Mouse (Mus musculus): Measurements from ENCODE around the gene Smoc1. TPM values are rescaled to one million over a fixed set of nuclear protein-coding genes. Genes with fewer than 3 reads are reported as not detected.

The Smoc1 gene
- total RNA-seq, 2 experiments from 2014 or later, result 0.76 to 1.1 TPM

- intact Hi-C loops (cut with DNase I), result no loop called here
These were observed 7.2 kb upstream of the Smoc1 start for GRCm38 (mm10) chr12:81019280-81019935.

GRCm38 (mm10) chr12:81024407-81024806 lies 2.2 kb upstream of the Smoc1 start:
- intact Hi-C loops (cut with DNase I), result no loop called here
- DNase-seq, result peak; percentile 27 to 31

More at GRCm38 (mm10) chr12:81019280-81019935, 7.2 kb upstream of the Smoc1 start:
- DNase-seq, result no peak

GRCm38 (mm10) chr12:81024993-81025392 lies 1.6 kb upstream of the Smoc1 start:
- intact Hi-C loops (cut with DNase I), result no loop called here

GRCm38 (mm10) chr12:81026995-81027942 lies 661 bp downstream of the Smoc1 start:
- intact Hi-C loops (cut with DNase I), result no loop called here
- DNase-seq, result no peak

More at GRCm38 (mm10) chr12:81024993-81025392, 1.6 kb upstream of the Smoc1 start:
- no peak for DNase-seq

GRCm38 (mm10) chr12:81028291-81028920 lies 1.8 kb downstream of the Smoc1 start:
- intact Hi-C loops (cut with DNase I), result no loop called here
- no peak for DNase-seq

GRCm38 (mm10) chr12:81029731-81030130 lies 3.1 kb downstream of the Smoc1 start:
- no peak for DNase-seq
- intact Hi-C loops (cut with DNase I), result no loop called here

GRCm38 (mm10) chr12:81031579-81031978 lies 5.0 kb downstream of the Smoc1 start:
- intact Hi-C loops (cut with DNase I), result no loop called here
- DNase-seq, result no peak

- no peak for DNase-seq
- intact Hi-C loops (cut with DNase I), result no loop called here
These were observed 6.9 kb downstream of the Smoc1 start for GRCm38 (mm10) chr12:81033389-81034041.

GRCm38 (mm10) chr12:81034042-81034417 lies 7.4 kb downstream of the Smoc1 start:
- intact Hi-C loops (cut with DNase I), result no loop called here
- DNase-seq, result no peak

- intact Hi-C loops (cut with DNase I), result no loop called here
- DNase-seq, result no peak
These were observed 9.2 kb downstream of the Smoc1 start for GRCm38 (mm10) chr12:81035850-81036249.

- intact Hi-C loops (cut with DNase I), result no loop called here
- no peak for DNase-seq
These were observed 17.0 kb downstream of the Smoc1 start for GRCm38 (mm10) chr12:81043616-81044015.

- intact Hi-C loops (cut with DNase I), result no loop called here
- DNase-seq, result no peak
These were observed 20.3 kb downstream of the Smoc1 start for GRCm38 (mm10) chr12:81046926-81047325.

- intact Hi-C loops (cut with DNase I), result no loop called here
These were observed 23.1 kb downstream of the Smoc1 start for GRCm38 (mm10) chr12:81049661-81050060.

GRCm38 (mm10) chr12:81055000-81055705 lies 28.5 kb downstream of the Smoc1 start:
- no peak for DNase-seq
- intact Hi-C loops (cut with DNase I), result no loop called here

More at GRCm38 (mm10) chr12:81049661-81050060, 23.1 kb downstream of the Smoc1 start:
- DNase-seq, result no peak

- intact Hi-C loops (cut with DNase I), result no loop called here
- DNase-seq, result no peak
These were observed 29.2 kb downstream of the Smoc1 start for GRCm38 (mm10) chr12:81055811-81056210.

GRCm38 (mm10) chr12:81057619-81058018 lies 31.0 kb downstream of the Smoc1 start:
- intact Hi-C loops (cut with DNase I), result no loop called here
- DNase-seq, result no peak

GRCm38 (mm10) chr12:81058561-81058960 lies 32.0 kb downstream of the Smoc1 start:
- intact Hi-C loops (cut with DNase I), result no loop called here
- no peak for DNase-seq

GRCm38 (mm10) chr12:81061831-81062361 lies 35.3 kb downstream of the Smoc1 start:
- intact Hi-C loops (cut with DNase I), result no loop called here
- no peak for DNase-seq

GRCm38 (mm10) chr12:81063336-81063955 lies 36.8 kb downstream of the Smoc1 start:
- intact Hi-C loops (cut with DNase I), result no loop called here
- no peak for DNase-seq

Data from gastrocnemius, postnatal 36 days (tissue).